Mouse (Mus musculus): ENCODE results near the gene Calhm4. TPM values are rescaled to one million over a fixed set of nuclear protein-coding genes. Genes with fewer than 3 reads are reported as not detected.

The Calhm4 gene
- 0.03 TPM for polyA plus RNA-seq (2021)

- in situ Hi-C loops (cut with MboI; ENCODE audit: low pct_unique_long_range_greater_than_20kb), result no loop called here
- ATAC-seq (no peak), DNase-seq (ENCODE audit: low read depth, low spot score) (no peak)
- H3K27me3 ChIP-seq, result peaks cover 61% of the 10 kb centered on the region
- no peak for TF ChIP-seq CTCF (IDR thresholded peaks at IDR 0.05)
- CTCF ChIA-PET, result interaction anchor here (1.1 to 5.8 kb wide), 5 partner anchors 11 to 51 kb away, joined by 3 to 25 read pairs (median 4); partner anchors contain the start of gene Calhm5
- POLR2A ChIA-PET, result no interaction called here
Measured at GRCm38 (mm10) chr10:34044210-34044609, at the start of gene Calhm4. Gene Calhm4 (minus strand): TSS chr10:34044310.

DNA sequence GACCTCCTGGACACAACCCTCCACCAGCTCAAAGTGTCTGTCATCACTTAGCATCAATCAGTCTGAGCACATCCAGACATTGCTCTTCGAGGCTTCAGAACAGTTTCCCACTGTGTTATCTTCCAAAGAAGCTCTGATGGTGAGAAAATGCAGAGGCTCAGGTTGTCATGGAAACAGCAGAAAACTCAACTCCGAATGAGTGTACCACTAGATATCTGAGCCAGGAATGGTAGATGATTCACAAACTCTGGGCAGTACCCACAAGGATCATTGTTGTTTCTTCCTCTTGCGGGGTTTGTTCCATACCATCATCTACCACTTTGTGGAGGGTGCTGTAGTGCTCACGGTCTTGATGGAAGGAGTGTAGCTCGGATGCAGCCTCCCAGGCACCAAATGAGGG, 47.8 kb upstream of the Calhm4 start:
- ATAC-seq, result no peak
- in situ Hi-C loops (cut with MboI; ENCODE audit: low pct_unique_long_range_greater_than_20kb), result loop anchor here (10.0 kb wide), 1 partner anchor 107 kb away; no protein-coding TSS in a partner anchor
- ChIA-PET POLR2A (no interaction called here), CTCF (interaction anchor here (1.2 to 1.9 kb wide), 2 partner anchors 20 to 62 kb away, joined by 5 to 6 read pairs; no protein-coding TSS in a partner anchor)
- DNase-seq (ENCODE audit: low read depth, low spot score), result no peak
- H3K27me3 ChIP-seq, result no peaks in the 10 kb centered on the region
- no peak for TF ChIP-seq CTCF (IDR thresholded peaks at IDR 0.05)

- TF ChIP-seq CTCF (IDR thresholded peaks at IDR 0.05), result no peak
- in situ Hi-C loops (cut with MboI; ENCODE audit: low pct_unique_long_range_greater_than_20kb), result loop anchor here (10.0 kb wide), 1 partner anchor 106 kb away; no protein-coding TSS in a partner anchor
- DNase-seq (ENCODE audit: low read depth, low spot score) (no peak), ATAC-seq (no peak)
- POLR2A ChIA-PET, result no interaction called here
- no peaks in the 10 kb centered on the region for H3K27me3 ChIP-seq
- CTCF ChIA-PET, result interaction anchor here (1.2 to 1.9 kb wide), 3 partner anchors 19 to 61 kb away, joined by 3 to 6 read pairs (median 5); no protein-coding TSS in a partner anchor
Measured at GRCm38 (mm10) chr10:34090481-34090880, 46.4 kb upstream of the Calhm4 start.

DNA sequence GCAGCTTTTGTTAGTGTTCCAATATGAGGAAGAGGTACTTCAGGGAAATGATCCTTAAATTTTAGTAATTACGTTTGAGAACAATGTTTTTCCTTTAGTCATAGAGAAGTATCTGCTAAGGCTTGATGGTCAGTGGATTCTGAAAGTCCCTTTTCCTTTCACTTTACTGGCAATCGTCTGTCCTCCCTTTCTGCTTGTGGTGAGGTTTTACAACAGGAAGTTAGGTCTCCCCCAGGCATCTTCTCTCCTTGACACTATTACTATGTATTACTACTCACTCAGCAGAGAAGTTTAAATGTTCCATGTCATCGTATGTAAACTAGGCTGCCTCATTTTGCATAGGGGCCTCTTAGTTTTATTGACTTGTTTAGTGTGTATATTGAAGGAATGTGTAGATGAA, 45.4 kb upstream of the Calhm4 start:
- no peak for TF ChIP-seq CTCF (IDR thresholded peaks at IDR 0.05)
- ChIA-PET CTCF (no interaction called here), POLR2A (no interaction called here)
- ATAC-seq (no peak), DNase-seq (ENCODE audit: low read depth, low spot score) (no peak)
- no peaks in the 10 kb centered on the region for H3K27me3 ChIP-seq
- in situ Hi-C loops (cut with MboI; ENCODE audit: low pct_unique_long_range_greater_than_20kb), result no loop called here

GRCm38 (mm10) chr10:34088515-34088914, 44.4 kb upstream of the Calhm4 start:
- ATAC-seq, result no peak
- CTCF ChIA-PET, result interaction anchor here (1.5 kb wide), 1 partner anchor 14 kb away, joined by 3 read pairs; no protein-coding TSS in a partner anchor
- DNase-seq (ENCODE audit: low read depth, low spot score), result no peak
- TF ChIP-seq CTCF (IDR thresholded peaks at IDR 0.05), result no peak
- POLR2A ChIA-PET, result no interaction called here
- in situ Hi-C loops (cut with MboI; ENCODE audit: low pct_unique_long_range_greater_than_20kb), result no loop called here
- no peaks in the 10 kb centered on the region for H3K27me3 ChIP-seq

DNA sequence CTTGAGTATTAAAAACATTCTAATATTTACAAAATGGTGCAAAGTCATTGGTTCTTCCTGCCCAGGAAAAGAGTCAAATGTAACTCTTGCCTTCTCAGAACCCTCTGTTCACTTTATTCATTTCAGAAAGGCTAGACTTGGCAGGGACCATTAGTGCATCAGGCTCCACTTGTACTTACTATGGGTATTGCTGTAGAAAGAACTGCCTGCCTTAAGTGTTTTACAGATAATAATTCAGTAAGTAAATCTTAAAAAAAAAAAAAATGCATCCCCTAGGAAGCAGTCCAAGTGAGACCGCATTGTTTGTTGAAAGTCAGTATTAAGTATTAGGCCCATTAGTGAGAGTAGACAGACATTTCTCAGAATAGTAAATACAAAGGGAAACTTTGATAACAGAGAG, 42.4 kb upstream of the Calhm4 start:
- ChIA-PET POLR2A (no interaction called here), CTCF (no interaction called here)
- ATAC-seq (no peak), DNase-seq (ENCODE audit: low read depth, low spot score) (no peak)
- H3K27me3 ChIP-seq, result no peaks in the 10 kb centered on the region
- in situ Hi-C loops (cut with MboI; ENCODE audit: low pct_unique_long_range_greater_than_20kb), result no loop called here
- TF ChIP-seq CTCF (IDR thresholded peaks at IDR 0.05), result no peak

DNA sequence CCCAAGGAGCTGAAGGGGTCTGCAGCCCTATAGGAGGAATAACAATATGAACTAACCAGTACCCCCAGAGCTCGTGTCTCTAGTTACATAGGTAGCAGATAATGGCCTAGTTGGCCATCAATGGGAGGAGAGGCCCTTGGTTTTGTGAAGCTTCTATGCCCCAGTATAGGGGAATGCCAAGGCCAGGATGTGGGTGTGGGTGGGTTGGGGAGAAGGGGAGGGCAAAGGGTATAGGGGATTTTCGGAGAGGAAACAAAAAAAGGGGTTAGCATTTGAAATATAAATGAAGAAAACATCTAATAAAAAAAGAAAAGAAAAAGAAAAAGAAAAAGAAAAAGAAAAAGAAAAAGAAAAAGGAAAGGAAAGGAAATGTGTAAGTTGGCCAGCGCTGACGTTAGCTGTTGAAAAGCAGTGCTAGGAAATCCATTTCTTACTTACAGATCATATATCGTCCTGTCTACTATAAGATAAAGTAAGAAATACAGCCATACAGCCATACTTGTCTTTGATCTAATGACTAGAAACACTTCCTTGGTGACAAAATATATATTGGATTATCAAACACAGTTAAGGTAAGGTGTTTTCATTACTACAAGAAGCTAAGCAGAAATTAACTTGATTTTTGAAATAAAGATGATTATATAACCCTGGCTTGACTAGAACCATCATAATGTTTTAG, 30.6 kb upstream of the Calhm4 start:
- no peak for TF ChIP-seq CTCF (IDR thresholded peaks at IDR 0.05)
- in situ Hi-C loops (cut with MboI; ENCODE audit: low pct_unique_long_range_greater_than_20kb), result no loop called here
- H3K27me3 ChIP-seq, result no peaks in the 10 kb centered on the region
- DNase-seq (ENCODE audit: low read depth, low spot score), result no peak
- CTCF ChIA-PET, result interaction anchor here (1.1 kb wide), 1 partner anchor 14 kb away, joined by 3 read pairs; no protein-coding TSS in a partner anchor
- POLR2A ChIA-PET, result no interaction called here
- no peak for ATAC-seq

DNA sequence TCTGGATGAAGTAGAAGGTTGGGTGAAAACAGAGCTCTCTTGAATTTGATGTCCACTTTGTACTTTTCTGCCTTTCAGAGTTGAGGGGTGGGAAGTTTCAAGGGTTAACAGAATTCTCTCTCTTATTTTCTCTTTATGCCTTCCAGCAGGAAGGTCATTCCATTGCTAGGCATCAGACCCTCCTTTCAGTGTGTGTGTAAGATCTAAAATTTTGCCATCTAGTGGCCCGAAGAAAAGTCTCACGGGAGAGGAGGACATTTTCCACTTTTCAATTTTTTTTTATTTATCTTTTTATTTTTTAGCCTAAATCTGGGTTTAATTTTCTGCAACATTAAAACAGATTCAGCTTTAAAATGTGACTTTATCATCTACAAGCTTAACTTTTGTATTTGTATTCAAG, 27.5 kb upstream of the Calhm4 start:
- ATAC-seq (peak; percentile 67), DNase-seq (ENCODE audit: low read depth, low spot score) (no peak)
- peak; percentile 42 for TF ChIP-seq CTCF (IDR thresholded peaks at IDR 0.05)
- H3K27me3 ChIP-seq, result no peaks in the 10 kb centered on the region
- in situ Hi-C loops (cut with MboI; ENCODE audit: low pct_unique_long_range_greater_than_20kb), result no loop called here
- CTCF ChIA-PET, result interaction anchor here (1.1 to 2.4 kb wide), 5 partner anchors 9 to 35 kb away, joined by 4 to 9 read pairs (median 5); no protein-coding TSS in a partner anchor
- POLR2A ChIA-PET, result no interaction called here

DNA sequence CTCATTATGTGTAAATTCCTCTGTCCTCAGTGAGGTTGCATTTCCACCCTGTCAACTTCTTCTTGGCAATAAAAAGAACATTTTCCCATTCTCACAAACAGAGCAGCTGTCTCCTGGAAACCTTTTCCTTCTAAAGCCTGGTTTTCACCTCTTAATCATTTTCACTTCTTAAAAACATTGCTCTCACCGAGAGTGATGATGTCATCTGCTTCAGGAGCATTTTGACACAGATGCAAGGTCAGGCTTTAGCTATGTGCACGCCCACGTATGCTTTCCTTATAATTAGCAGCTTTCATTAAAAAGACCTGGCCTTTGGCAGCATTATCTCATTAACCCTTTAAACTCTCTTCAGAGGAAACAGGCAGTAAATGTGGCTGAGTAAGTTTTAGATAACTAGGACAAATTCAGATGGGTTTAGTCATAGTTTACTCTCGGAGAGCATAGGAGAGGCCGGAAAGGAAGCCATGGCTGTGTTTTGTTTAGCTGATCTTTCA, 26.9 kb upstream of the Calhm4 start:
- ChIA-PET CTCF (interaction anchor here (1.1 to 2.4 kb wide), 5 partner anchors 8 to 34 kb away, joined by 4 to 9 read pairs (median 5); no protein-coding TSS in a partner anchor), POLR2A (no interaction called here)
- in situ Hi-C loops (cut with MboI; ENCODE audit: low pct_unique_long_range_greater_than_20kb), result no loop called here
- no peak for TF ChIP-seq CTCF (IDR thresholded peaks at IDR 0.05)
- DNase-seq (ENCODE audit: low read depth, low spot score) (no peak), ATAC-seq (peak; percentile 60)
- H3K27me3 ChIP-seq, result no peaks in the 10 kb centered on the region

GRCm38 (mm10) chr10:34069606-34070005, 25.5 kb upstream of the Calhm4 start:
- DNase-seq (ENCODE audit: low read depth, low spot score), result no peak
- CTCF ChIA-PET, result interaction anchor here (0.8 to 1.3 kb wide), 2 partner anchors 14 to 36 kb away, joined by 3 read pairs; no protein-coding TSS in a partner anchor
- POLR2A ChIA-PET, result no interaction called here
- ATAC-seq, result no peak
- no peak for TF ChIP-seq CTCF (IDR thresholded peaks at IDR 0.05)
- H3K27me3 ChIP-seq, result no peaks in the 10 kb centered on the region
- in situ Hi-C loops (cut with MboI; ENCODE audit: low pct_unique_long_range_greater_than_20kb), result no loop called here

DNA sequence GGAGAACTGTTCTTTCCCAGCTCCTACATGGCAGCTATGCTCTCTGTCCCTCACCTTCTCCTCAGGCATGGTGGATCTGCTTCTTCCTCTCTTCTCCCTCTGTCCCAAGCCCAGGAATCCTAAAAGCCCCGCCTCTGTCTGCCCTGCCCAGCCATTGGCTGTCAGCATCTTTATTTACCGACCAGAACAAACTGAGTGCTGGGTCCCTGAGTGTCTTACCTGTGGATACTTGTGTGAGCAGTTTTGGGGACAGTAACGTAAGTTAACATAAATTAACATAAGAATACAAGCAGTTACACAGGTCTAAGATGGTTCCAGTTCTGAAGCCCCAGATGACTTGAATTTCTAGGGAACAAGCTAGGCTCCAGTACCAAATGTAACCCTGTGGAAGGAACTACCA, 22.5 kb upstream of the Calhm4 start:
- POLR2A ChIA-PET, result no interaction called here
- CTCF ChIA-PET, result interaction anchor here (1.3 kb wide), 1 partner anchor 261 kb away, joined by 5 read pairs; no protein-coding TSS in a partner anchor
- no peak for ATAC-seq
- in situ Hi-C loops (cut with MboI; ENCODE audit: low pct_unique_long_range_greater_than_20kb), result no loop called here
- no peaks in the 10 kb centered on the region for H3K27me3 ChIP-seq
- no peak for DNase-seq (ENCODE audit: low read depth, low spot score)
- TF ChIP-seq CTCF (IDR thresholded peaks at IDR 0.05), result no peak
